10 mouse cellular contexts compared by ENCODE assay signal in genomic region chr17:45020155-45020930, GRCm38 (mm10).
A peak's percentile ranks its signal among the peaks of the same experiment; 100 is the strongest.
DNase-seq lines count a peak whose midpoint lies in the region; ATAC-seq and TF ChIP-seq lines count a peak whose summit lies in the region.
"Had no signal": no experiment of that assay in that cellular context is flagged by ENCODE, and none has a peak within 500 bp of the region (broad histone marks: within the 10 kb centered on the region; RNA-seq: fewer than 3 reads in every experiment).

No protein-coding gene starts in this region.

- H3K27ac ChIP-seq in layer of hippocampus, adult 2 months, result peak overlapping the region; percentile 21; the same call in 1 of the 2 replicates

- in situ Hi-C loops in Patski (cut with MboI; ENCODE audit: low pct_unique_long_range_greater_than_20kb), result no loop called here

- ATAC-seq in Patski, result peak; percentile 60

- no peak overlapping the region for H3K4me3 ChIP-seq in layer of hippocampus, adult 2 months

- POLR2A ChIA-PET in Patski (lab: Charles Lee), result interaction anchor here (0.7 to 0.8 kb wide), 2 partner anchors 11 to 100 kb away, joined by 3 to 5 read pairs; no protein-coding TSS in a partner anchor

- DNase-seq in layer of hippocampus, adult 2 months (ENCODE audit: low spot score in 2 of 2), result no peak
- DNase-seq in layer of hippocampus, postnatal 36 days, result no peak
- peak; percentile 80 for DNase-seq in Patski (ENCODE audit: low read depth, low spot score)
- peak; percentile 61 for DNase-seq in brain, adult 2 months (ENCODE audit: low read depth, low spot score)
- DNase-seq in lung, postnatal 10 days, result peak; percentile 80
- DNase-seq in spleen, adult 18-20 months, result no peak
- DNase-seq in spleen, postnatal 36 days (ENCODE audit: low spot score in 2 of 2), result no peak
- DNase-seq in cerebellum, adult 11 months, result no peak
- DNase-seq: midbrain, embryonic 14.5 days; thymus, postnatal 36 days had no signal

- CTCF ChIA-PET in Patski (lab: Charles Lee), result interaction anchor here (0.7 to 1.3 kb wide), 3 partner anchors 10 to 417 kb away, joined by 3 read pairs; no protein-coding TSS in a partner anchor

- no peak for TF ChIP-seq CTCF in layer of hippocampus, adult 2 months (conservative IDR thresholded peaks at IDR 0.05)
- no peak for TF ChIP-seq CTCF in Patski (IDR thresholded peaks at IDR 0.05)

- H3K27me3 ChIP-seq in Patski, result no peaks in the 10 kb centered on the region

Comparison
In these comparisons a context has a peak if more than half of its experiments do, and no peak if none do; other contexts are left out.
1. DNase-seq: peak in Patski (single experiment), brain, adult 2 months (single experiment) and lung, postnatal 10 days (single experiment); none in layer of hippocampus, adult 2 months (0 of 2), layer of hippocampus, postnatal 36 days (0 of 2), spleen, adult 18-20 months (0 of 2), spleen, postnatal 36 days (0 of 2) and cerebellum, adult 11 months (single experiment).